Mouse (Mus musculus) megakaryocyte, adult 5-6 weeks (primary cell): Measurements from ENCODE around the gene Psme4. TPM values are rescaled to one million over a fixed set of nuclear protein-coding genes. Genes with fewer than 3 reads are reported as not detected.
"Not testable (repeated sequence)": the region's sequence is repeated elsewhere in the genome, so short reads cannot be mapped to it uniquely, and the experiment has no call there.

Experiments
- ATAC-seq: 2 replicates; pipeline ENCODE4 v1.8.0; 2016; ENCODE audit warnings: mild to moderate bottlenecking, inconsistent platforms; ENCODE audit not compliant: poor library complexity, severe bottlenecking
- total RNA-seq, 2 experiments: library from RNA; stranded (forward) in 1 of 2; stranded (reverse) in 1 of 2; fragments of 153-499, 151-499 nt in 1 of 2; fragments of 221-1000, 200-1000 nt in 1 of 2; gene quantifications; 2 replicates each; pipeline versions ENCODE4 v1.2.3 to v1.2.4; 2015 to 2017

Gene Psme4
- 51.9 and 60.5 TPM in 2 replicates for total RNA-seq (2015)
- 52.5 and 54.8 TPM in 2 replicates for total RNA-seq (2017)

DNA sequence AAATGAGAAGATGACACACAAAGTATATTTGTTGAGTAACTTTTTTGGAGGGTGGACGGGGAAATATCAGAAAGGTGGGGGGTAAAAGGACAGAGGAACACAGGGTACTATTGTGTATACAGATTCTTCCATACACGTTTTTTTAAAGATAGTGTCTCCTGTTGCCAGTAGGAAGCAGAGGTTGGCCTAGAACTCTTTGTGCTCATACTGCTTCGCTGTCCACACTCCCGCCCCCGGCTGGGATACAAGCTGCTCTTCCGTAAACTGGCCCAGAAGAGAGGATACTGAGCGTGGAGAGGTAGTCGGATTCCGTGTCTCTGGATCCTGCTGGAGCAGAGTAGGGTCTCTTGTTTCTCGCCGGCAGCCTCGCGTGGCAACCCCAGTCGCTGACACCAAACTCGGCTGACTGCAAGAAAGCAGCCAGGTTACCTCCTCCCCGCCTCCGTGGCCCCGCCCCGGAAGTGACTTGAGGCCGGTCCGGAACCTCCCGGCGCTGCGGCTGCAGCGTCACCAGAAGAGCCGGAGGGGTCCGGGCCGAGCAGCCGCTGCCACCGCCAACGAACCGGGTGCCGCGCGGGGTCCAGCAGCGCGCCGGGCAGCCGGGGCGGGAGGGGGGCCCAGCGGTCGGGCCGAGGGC is at the start of gene Psme4:
Gene Psme4, plus strand, starts transcription at position 460 of the 637 bp plus-strand sequence.
- peak; percentile 94 for ATAC-seq

DNA sequence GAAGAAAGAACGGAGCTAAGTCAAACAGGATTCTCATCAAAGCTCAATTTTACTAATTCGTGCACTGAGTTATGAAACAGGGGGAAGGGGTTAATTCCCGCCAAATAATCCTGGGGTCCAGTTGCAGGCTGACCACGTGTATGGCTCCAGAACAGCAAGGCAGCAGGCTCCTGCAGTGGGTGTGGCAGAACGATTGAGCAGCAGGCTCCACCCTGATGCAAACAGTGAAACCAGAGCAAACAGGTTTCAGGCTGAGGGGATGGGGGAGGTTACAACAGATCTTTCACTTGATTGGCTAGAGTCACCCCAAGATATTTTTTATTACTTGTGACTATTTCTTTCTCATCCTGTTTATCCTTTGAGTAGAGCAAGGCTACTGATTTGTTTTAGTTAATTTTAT is 48.1 kb upstream of the Psme4 start:
- ATAC-seq: no peak

DNA sequence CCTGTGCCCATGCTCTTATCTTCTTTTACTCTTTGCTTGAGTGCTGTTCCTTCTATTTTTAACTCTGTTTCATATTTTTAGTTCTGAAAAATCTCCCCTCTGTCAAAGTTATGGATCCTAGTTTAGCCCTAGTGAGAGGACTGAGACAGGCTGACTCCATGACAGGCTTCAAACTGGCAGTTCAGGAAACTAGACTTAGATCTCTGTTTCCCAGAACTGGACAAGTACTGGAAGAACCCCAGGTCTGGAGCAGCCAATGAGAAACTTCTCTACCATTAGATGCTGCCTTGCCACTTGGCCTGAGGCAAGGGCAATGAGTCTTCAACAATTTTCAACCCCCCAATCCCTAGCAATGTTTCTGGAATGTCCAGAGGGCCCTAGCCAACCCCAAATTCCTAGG is 40.8 kb upstream of the Psme4 start:
- no peak for ATAC-seq

DNA sequence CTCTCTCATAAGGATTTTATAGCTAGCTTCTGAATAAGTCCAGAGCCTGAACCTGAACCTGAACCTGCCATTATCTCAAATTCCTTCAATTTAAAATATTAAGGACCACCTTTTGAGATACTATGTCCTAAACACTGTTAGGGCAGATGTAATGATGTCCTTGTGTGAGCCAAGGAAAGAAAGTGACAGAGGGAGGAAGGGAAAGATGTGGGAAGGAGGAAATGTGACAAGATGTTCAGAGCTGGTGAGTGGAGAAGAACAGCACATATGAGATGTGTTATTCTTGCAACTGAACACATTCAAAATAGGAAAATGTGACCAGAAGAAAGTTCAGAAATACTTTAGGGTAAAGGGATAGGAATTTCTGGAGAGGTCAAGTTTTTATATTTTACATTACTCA is 38.1 kb upstream of the Psme4 start:
- ATAC-seq: no peak

DNA sequence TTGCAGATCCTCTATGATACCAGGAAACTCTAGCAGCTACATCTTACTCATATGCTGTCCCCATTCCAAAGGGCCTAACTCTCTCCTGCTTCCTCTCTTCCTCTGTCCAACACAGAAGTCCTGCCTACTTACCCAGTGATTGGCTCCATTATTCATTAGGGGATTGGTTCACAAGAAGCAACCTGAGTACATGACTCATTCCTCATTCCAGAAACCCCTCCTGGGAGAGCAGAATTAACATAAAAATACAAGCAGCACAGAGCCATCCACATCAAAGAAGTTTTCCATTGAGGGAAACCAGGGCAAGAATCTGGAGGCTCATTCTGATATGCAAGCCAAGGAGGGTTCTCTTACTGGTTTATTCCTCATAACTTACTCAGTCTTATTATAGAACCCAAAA is 27.5 kb upstream of the Psme4 start:
- no peak for ATAC-seq

DNA sequence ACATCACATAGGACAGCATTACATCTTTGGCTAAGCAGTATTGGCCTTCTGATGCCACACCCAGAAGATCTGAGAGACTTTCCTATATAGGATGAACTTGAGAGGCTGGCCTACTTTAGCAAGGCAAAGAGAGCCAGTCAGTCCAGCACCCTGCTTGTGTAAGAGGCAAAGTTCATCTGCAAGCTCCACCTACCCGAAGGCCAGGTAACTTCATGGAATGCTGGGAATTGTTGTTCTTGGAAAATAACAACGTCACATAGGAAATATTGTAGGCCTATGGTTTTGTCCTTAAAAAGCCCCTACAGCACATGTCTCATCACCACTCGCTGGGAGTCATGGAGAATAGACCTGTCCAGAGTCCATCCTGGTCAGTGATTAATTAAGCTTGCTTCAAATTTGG is 22.6 kb upstream of the Psme4 start:
- ATAC-seq: no peak

DNA sequence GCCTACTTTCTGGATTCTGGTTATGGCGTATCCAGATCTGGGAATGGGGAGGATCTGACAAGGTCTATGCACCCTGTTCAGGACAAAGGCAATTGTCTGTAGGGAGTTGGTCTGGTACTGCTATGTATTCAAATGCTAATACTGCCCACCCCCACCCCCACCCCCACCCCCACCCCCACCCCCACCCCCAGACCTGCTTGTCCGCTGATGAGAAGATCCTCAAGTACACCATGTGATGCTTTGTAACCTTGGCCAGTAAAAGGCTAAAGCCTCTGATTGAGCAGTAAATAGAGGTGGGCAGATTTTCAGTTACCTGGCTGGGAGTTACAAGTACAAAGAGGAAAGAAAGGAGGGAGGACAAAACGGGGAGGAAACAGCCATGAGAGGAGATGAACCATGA is 21.9 kb upstream of the Psme4 start:
- ATAC-seq: no peak

DNA sequence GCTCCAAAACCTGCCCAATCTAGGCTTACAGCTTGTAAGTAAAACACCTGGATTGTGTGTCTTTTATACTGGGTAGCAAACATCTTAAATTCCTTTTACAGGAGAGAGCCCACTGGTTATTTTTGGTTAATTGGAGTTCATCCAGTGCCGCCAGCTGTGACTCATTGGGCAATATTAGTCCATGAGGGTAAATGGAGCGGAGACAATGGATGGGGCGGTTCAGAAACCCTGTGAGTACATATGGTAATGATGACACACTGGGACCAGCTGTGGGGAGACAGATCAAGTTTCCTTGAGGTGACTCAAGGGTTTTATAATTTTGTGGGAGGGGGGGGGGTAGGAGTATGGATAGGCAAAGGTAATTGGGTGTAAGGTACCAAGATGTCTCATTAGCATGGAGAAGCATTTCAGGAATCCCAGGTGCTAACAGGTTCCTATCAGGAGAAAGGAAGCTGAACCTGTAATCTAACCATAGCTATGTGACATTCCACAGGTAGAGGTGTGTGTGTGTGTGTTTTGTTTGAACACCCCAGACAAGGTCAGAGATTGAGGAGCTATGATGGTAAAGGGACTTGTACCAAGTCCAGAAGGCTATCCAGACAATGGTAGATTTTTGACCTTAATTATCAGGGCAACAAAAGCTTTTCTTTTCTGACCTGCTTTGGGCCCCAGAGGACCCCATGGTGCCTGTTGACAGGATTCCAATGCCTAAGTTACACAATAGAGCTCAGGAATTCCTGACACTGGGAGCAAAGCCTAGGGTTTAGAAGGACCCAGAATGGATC is 21.3 kb upstream of the Psme4 start:
- no peak for ATAC-seq

DNA sequence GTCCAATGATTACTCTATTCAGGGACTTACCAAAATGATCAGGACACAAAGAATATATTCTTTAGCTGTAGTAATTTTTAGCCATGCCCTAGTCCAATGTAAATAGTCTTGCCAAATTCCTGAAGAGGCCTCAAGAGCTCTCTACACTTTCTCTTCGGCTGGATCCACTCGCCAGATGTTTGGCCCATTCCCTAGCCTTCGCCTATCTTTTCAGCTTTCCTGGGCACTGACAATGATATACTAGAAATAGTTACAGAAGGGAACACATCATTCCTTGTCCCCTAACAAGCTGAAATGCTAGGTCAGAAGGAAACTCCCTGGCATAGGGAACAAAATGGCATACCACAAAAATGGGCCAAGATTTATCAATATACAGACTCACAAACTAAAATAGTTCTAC is 18.6 kb upstream of the Psme4 start:
- no peak for ATAC-seq

DNA sequence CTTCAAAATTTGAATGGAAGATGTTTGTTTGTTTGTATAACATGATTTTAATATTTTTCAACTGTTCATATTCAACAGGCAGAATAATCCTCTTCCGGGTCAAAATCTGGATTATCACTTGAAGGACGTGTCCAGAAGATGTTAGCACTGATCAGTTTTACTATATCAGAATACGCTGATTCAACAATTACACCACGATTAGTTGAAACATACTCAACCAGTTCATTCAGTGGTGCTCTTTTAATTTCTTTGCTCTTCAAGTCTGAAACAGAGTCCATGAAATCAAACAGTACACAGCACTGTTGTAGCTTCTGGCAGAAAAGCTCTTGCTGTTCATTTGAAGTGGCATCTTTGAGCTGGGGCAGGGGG is 17.1 kb upstream of the Psme4 start:
- ATAC-seq: not testable (repeated sequence)

DNA sequence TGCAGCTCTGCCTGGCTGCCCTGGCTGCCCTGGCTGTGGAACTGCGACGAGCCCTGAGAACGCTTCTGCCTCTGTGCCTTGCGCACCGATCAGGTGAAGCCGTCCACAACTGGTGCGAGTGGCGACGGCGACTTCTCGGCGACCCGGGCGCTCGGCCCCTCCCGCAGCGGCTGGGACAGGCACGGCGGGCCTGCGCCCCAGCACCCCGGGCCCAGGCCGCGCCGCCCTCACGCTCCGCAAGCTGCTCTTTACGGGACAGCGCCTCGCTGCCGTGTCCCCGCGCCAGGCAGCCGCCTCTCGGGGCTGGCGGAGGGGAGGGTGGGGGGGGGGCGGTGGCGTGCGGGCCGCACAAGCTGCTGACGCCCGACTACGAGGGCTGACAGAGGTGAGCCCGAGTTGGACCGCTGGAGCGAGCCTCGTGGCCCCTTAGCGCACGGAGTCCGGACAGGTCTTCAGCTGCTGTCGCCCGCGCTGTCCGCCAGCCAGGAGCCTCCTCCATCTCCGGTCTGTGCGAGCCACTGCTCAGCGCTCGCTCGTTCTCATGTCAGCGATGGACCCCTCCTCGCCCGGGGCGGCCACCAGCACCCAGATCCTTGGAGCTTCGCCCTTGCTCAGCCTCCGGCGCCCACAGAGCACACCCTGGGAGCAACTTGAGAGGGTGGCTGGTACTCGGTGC is 16.5 kb upstream of the Psme4 start:
- 0 out of 2 replicates have a peak, but pooled peaks have one; percentile 7 for ATAC-seq

DNA sequence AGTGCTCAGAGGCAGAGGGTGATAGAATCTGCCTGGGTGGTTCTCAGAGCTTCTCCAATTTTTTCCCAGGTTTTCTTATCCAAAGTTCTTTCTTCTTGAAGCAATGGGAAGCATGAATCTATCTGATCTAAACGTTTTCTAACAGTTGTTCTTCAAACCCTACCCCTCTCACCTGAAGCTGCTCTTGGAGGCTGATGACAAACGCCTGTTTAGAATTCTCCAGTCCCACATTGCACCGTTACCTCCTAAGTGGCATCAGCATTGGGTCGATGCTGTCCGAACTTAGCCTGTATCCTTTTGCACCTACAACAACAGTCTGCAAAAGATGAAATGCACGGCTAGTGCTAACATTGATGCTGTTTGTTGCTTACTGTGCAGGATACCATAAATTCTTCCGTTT is 10.1 kb upstream of the Psme4 start:
- ATAC-seq: no peak

DNA sequence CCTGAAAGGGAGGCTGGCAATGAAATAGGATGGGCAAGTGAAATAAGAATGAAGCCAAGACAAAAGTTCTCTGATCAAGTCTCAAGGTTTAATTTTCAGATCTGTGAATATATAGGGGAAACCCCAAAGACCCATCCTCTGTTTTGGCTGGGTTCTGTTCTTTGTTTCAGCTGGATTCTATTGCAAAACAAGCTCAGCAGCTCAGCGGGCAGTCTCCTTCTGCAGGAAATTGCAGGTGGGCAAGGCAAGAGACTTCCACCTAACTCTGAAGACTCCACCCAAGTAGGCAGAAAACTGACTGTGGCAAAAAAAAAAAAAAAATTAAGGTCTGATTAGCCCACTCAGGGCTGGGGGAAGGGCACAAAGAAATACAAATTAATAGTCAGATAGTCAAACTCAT is 9.6 kb upstream of the Psme4 start:
- ATAC-seq: no peak

DNA sequence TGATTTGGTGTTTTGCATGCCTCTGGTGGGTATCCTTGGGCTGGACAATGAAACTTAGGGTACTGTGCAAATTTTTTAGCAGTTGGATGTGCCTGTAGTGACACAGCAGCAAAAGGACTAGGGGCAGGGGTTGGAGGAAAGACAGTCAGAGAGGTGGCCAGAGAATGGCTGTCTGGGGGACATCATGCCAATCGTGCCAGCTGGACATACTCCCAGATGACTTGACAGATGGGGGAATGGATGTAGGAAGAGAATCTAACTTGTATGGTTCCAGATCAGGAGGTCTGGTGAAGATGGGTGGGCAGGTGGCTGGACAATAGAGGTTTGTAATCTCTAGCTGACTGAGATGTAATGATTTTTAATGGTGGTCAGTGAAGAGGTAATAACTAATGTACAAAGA is 6.5 kb upstream of the Psme4 start:
- ATAC-seq: no peak

DNA sequence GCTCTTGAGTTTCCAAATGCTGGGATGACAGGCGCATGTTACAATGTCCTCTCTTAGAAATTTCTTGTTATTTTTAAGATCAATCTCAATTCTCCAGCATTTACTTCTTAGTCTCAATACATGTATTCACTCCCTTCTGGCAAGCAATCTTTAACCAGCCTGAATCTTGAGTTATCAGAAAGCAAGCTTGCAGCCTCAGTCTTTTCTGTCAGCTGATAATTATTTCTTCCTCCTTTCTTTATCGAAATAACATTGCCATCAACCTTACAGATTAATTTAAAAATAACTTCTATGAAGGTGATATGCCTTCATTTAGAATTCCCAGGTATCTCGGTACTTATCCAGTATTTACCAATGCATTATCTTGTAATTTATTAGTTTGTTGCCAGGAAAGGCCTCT is 709 bp upstream of the Psme4 start:
- no peak for ATAC-seq

DNA sequence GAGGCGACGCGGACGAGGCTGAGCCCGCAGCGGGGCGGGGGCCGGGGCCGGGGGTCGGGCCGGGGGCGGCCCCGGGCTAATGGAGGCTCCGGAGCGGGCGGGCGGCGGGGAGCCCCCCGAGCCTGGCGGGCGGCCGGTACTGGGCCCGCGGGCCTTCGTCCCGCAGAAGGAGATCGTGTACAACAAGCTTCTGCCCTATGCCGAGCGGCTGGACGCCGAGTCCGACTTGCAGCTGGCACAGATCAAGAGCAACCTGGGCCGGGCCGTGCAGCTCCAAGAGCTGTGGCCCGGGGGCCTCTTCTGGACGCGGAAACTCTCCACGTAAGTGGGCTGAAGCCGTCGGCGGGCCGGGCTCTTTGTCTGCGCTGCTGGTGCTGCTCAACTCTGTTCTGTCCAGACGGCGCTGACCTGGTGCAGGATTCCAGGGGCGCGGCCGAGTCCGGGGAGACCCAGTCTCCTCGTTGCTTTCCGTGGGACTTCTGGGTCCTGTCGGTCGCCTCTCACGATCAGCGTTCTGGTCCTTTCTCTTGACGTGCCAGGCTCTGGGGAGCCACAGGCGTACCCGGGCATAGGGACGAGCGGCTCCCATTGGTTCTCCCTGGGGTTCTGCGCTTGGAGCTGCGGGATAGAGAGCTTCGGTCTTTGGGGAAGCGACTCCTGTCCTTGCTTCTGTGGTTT is 517 bp downstream of the Psme4 start:
- ATAC-seq: peak; percentile 62

DNA sequence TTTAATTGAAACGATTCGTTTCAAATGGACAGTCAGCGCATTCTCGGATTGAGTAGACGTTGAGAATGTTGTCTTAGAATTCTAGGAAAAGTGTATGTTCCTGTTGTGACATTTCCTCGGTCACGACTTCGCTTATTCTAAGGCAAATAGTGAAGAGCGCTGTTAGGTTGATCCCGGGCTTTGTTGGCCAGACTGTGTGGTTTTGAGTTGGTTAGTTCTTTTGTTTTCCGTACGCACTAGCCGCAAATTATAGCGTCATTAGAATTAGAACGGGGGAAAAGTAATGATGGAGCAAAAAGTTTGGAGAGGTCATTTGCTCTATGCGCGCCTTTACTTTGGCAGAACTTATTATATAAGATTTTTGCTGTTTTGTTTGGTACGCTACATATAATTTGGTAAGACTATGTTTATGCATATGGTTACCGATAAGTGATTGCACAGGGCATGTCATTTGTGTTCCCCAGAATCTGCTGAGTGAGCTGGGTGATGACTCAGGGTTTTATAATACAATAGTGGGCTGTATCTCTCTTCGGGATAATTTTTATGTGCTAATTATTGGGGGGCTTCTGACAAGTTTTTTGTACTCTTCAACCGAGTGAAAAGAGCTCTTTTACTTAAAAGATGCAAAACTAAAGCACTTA is 1.4 kb downstream of the Psme4 start:
- 0 out of 2 replicates have a peak, but pooled peaks have one; percentile 11 for ATAC-seq

DNA sequence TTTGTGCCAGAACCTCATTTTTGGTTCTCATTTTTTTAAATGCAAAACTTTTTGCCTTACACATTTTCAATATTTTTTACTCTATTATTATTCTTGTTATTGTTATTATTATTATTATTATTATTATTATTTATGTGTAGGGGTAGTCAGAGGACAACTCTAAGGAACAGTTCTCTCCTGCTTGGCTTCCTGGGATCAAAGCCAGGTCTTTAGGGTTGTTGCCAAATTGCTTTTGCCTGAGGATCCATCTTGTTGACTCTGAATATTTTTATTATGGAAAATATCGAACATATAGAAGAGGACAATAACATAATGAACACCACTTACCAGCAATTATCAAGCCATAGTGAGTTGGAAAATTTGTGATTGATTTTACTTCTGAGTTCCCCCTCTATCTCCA is 3.1 kb downstream of the Psme4 start:
- no peak for ATAC-seq

DNA sequence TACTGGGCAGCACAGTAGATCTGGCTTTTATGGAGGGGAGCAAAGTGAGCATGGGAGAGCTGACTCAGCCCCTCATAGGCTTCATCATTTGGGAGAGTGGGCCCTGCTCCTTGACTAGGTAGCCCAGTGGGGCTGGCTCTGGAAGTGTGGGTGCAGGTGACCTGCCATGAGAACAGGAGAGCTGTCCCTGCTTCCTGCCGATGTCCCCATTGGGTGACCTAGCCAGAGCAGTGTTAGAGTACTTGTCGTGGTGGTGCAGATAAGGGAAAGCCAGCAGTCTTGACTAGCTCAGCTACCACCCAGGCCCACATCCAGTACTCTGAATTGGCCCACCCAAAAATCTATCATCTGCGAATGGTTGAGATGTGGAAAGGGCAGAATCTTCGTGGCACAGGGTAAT is 6.0 kb downstream of the Psme4 start:
- ATAC-seq: no peak

DNA sequence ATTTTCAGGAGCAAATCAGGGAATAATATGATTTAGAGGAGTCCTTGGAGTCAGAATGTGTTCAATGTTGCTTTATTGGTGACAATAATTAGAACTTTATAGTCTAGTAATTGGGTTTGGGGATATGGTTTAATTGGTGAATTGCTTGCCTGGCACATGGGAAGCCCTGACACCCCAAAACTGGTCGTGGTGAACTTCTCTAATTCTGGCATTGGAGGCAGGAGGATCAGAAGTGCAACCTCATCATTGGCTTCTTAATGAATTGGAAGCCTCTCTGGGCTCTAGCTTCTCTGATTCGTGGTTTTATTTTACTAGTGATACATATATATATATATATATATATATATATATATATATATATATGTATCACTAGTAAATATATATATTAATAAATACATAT is 9.4 kb downstream of the Psme4 start:
- ATAC-seq: 0 out of 2 replicates have a peak, but pooled peaks have one; percentile 43

DNA sequence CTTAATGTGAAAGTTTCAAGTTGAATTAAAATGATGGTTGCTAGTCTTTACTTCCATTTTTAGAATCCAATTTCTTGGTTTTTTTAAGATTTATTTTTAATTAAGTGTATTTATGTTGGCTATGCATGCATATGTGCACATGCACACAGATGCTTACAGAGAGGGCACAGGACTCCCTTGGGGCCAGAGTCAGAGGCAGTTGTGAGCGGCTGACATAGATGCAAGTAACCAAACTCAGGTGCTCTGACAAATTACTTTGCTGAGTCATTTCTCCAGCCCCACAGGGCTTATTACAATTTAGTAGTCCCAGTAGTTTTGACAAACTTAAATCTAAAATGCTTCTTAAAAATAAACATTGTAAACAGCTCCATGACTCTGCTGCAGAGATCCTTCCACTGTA is 10.1 kb downstream of the Psme4 start:
- no peak for ATAC-seq
